Mouse (Mus musculus): Measurements from ENCODE around the gene Enc1.

Gene Enc1

GRCm38 (mm10) chr13:97225130-97225529 lies 15.8 kb upstream of the Enc1 start:
- no peak for DNase-seq (ENCODE audit: extremely low spot score, low spot score)

- DNase-seq (ENCODE audit: extremely low spot score, low spot score) = no peak
These were observed 13.1 kb upstream of the Enc1 start for GRCm38 (mm10) chr13:97227795-97228194.

GRCm38 (mm10) chr13:97230101-97230500 lies 10.8 kb upstream of the Enc1 start:
- no peak for DNase-seq (ENCODE audit: extremely low spot score, low spot score)

- no peak for DNase-seq (ENCODE audit: extremely low spot score, low spot score)
These were observed 7.8 kb upstream of the Enc1 start for GRCm38 (mm10) chr13:97233092-97233491.

GRCm38 (mm10) chr13:97234785-97235417 lies 6.0 kb upstream of the Enc1 start:
- DNase-seq (ENCODE audit: extremely low spot score, low spot score) = peak; percentile 86

GRCm38 (mm10) chr13:97235911-97236310 lies 5.0 kb upstream of the Enc1 start:
- DNase-seq (ENCODE audit: extremely low spot score, low spot score) = no peak

- no peak for DNase-seq (ENCODE audit: extremely low spot score, low spot score)
These were observed 3.2 kb upstream of the Enc1 start for GRCm38 (mm10) chr13:97237700-97238099.

GRCm38 (mm10) chr13:97238181-97238981 lies 2.5 kb upstream of the Enc1 start:
- DNase-seq (ENCODE audit: extremely low spot score, low spot score) = no peak

GRCm38 (mm10) chr13:97239343-97240180 lies 1.3 kb upstream of the Enc1 start:
- DNase-seq (ENCODE audit: extremely low spot score, low spot score) = peak; percentile 61

GRCm38 (mm10) chr13:97240279-97240964 lies 483 bp upstream of the Enc1 start:
- DNase-seq (ENCODE audit: extremely low spot score, low spot score) = peak; percentile 90

GRCm38 (mm10) chr13:97241787-97242280 lies 929 bp downstream of the Enc1 start:
- no peak for DNase-seq (ENCODE audit: extremely low spot score, low spot score)

- no peak for DNase-seq (ENCODE audit: extremely low spot score, low spot score)
These were observed 1.8 kb downstream of the Enc1 start for GRCm38 (mm10) chr13:97242716-97243115.

- DNase-seq (ENCODE audit: extremely low spot score, low spot score) = no peak
These were observed 3.2 kb downstream of the Enc1 start for GRCm38 (mm10) chr13:97243962-97244711.

GRCm38 (mm10) chr13:97244712-97245105 lies 3.8 kb downstream of the Enc1 start:
- DNase-seq (ENCODE audit: extremely low spot score, low spot score) = no peak

GRCm38 (mm10) chr13:97245157-97245556 lies 4.3 kb downstream of the Enc1 start:
- no peak for DNase-seq (ENCODE audit: extremely low spot score, low spot score)

- no peak for DNase-seq (ENCODE audit: extremely low spot score, low spot score)
These were observed 5.3 kb downstream of the Enc1 start for GRCm38 (mm10) chr13:97246217-97246616.

- no peak for DNase-seq (ENCODE audit: extremely low spot score, low spot score)
These were observed 6.8 kb downstream of the Enc1 start for GRCm38 (mm10) chr13:97247754-97248153.

- DNase-seq (ENCODE audit: extremely low spot score, low spot score) = no peak
These were observed 8.2 kb downstream of the Enc1 start for GRCm38 (mm10) chr13:97249051-97249461.

GRCm38 (mm10) chr13:97249507-97250078 lies 8.7 kb downstream of the Enc1 start:
- DNase-seq (ENCODE audit: extremely low spot score, low spot score) = no peak

- DNase-seq (ENCODE audit: extremely low spot score, low spot score) = no peak
These were observed 9.2 kb downstream of the Enc1 start for GRCm38 (mm10) chr13:97250148-97250547.
